Mouse (Mus musculus) left cerebral cortex, adult 18-20 months (tissue): Measurements from ENCODE around the gene Cyp2j9. TPM values are rescaled to one million over a fixed set of nuclear protein-coding genes. Genes with fewer than 3 reads are reported as not detected.
"Not testable (repeated sequence)": the region's sequence is repeated elsewhere in the genome, so short reads cannot be mapped to it uniquely, and the experiment has no call there.

Experiments used
- DNase-seq, 2 experiments: peaks; one replicate each; pipeline ENCODE4 v3.0.0; 2021 to 2022; ENCODE audit warnings: low spot score in 2 of 2, mixed read lengths in 1 of 2
- long read RNA-seq, 2 experiments: library from polyadenylated mRNA; stranded (forward); transcript quantifications; one replicate each; pipeline ENCODE4 v2.0.0; 2021
- total RNA-seq, 2 experiments: library from RNA; stranded (reverse); gene quantifications; 2 replicates each; pipeline ENCODE4 v1.2.3; 2021

Cyp2j9 gene
- total RNA-seq, result 10 to 100 TPM; 26.4 to 27.9 TPM
- long read RNA-seq, experiment 1, transcript Cyp2j9-201 (9 exons, 2,037 nt), result major isoform, 46 of 52 reads
- long read RNA-seq, experiment 1, partial matches to known transcripts, result 2 of 52 reads
- long read RNA-seq, experiment 1, other reads (novel, unspliced or antisense), result 3 of 52 reads
- long read RNA-seq, experiment 2, transcript Cyp2j9-201 (9 exons, 2,037 nt), result major isoform, 24 of 27 reads
- long read RNA-seq, experiment 2, partial matches to known transcripts, result 1 of 27 reads
- long read RNA-seq, experiment 2, other reads (novel, unspliced or antisense), result 1 of 27 reads

DNA sequence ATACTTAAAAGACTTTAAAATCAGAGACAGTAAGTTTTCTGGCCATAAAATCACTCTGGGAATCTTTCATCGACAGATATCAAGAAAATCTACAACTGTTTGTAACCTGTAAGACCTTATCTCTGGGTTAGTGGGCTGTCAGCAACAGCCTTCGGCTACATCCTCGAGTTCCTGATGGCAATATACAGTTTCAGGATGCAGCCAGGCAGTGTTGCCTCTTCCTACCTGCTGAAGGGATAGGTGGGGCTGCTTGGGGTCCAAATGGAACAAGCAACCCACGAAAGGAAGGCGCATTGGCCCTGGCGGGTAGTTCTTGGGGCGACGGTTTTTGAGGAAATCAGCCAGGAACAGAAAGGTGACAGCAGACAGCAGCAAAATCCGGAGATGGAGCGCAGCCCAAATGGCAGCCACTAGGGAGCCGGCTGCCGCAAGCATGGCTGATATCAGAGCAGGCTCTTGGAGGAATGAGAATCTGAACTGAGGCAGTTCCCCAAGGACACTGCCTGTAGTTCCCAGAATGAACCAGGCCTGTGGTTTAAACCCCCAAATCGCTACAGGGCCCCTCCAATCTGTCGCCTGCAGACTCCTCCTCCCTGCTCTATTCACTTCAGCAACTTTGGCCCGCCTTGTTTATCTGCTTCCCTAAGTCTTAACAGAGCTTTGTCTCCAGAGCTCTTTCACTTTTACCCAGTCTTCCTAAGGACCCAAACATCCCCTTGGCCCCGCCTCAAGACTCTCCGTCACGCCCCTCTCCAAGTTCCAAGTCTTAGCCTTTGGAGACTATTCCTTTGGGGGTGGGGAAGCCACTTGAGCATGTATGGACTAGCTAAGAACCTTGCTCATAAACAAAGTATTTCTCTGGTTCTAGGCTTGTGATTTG is at the start of gene Cyp2j9:
TSS of gene Cyp2j9 (minus strand) at position 668 of the 880 bp plus-strand sequence.
- DNase-seq, result no peak

DNA sequence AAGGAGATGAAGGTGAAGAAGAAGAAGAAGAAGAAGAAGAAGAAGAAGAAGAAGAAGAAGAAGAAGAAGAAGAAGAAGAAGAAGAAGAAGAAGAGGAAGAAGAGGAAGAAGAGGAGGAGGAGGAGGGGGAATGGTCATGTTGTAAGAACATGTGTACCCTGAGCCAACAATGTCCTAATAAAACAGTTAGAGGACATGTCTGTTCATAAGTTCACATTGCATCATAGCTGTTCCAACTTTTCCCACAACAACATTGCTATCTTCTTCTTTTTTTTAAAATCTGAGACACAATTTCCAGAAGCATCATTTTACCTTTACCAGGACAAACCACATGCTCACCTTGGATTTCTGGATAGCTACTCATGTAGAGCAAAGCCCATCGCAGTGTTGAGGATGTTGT is 44.1 kb upstream of the Cyp2j9 start:
- no peak for DNase-seq

DNA sequence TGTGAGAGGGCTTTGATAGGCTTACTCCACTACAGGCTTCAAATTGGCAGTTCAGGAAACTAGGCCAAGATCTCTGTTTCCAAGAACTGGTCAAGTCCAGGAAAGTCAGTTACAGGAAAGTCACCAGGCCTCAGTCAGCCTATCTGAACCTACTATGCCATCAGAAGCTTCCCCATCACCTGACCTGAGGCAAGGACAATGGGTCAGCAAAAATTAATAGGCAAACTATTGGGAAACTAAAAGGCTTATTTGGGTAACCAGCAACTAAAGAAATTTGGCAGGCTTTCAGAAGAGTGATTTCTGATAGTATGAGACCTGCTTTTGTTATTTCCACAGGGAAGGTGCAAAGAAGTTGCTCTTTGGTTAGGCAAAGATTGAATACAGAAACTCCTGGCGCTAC is 31.1 kb upstream of the Cyp2j9 start:
- no peak for DNase-seq

DNA sequence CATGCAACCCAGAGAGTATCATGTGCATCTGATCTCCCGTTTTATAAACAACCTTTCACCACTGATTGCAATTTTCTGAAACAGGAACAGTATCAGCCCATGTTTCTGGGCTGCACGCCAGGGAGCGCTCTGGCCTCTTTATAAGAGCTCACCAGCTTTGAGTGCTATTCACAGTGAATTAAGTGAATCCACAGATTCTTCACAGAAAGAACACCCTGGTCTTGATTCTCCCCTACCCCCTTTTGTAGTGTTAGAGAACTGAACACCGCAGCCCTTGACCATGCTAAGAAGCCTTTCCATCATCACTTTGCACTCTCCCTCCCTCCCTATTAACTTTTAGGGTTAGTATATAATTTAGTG is 393 bp upstream of the Cyp2j9 start:
- peak; percentile 61 to 63 for DNase-seq

DNA sequence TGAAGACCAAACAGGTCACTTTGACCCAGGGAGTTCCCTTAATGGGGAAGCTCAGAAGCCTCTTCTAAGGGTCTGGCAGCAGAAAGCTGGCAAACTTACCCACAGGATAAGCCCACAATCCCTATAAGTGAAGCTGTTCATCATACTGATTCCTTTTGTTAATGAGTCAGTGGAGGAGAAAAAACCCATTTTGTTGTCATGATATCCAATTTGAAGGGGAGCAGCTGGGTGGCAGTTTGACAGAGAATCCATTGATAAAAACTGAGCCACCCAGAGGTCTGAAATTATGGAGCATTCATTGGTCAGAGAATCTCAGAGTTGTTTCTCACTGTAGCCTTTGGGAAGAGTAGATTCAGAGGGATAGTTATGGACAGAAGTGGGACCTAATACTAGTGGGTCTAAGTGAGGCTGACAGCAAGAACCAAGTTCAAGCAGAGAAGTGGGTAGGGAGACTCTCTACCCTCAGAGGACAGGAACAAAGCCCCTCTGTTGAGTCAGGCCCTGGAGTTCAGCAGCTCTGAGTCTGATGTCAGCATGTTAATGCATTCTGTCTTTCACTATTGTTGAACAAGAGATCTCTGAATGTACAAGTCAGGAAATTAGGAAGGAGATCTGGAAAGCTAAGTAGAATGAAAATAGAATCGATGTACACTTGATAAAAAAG is 9.8 kb downstream of the Cyp2j9 start:
- no peak for DNase-seq

DNA sequence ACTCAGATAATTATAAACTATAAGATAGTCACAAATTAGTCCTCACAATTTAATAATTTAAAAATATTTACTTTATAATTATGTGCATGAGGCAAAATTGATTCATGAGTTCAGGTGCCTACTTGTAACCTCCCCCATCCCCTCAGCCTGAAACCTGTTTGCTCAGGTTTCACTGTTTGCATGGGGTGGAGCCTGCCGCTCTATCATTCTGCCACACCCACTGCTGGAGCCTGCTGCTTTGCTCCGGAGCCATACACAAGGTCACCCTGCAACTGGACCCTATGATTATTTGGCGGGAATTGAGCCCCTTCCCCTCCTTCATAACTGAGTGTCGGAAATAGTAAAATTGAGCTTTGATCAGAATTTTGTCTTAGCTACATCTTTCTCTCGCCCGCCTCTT is 11.0 kb downstream of the Cyp2j9 start:
- not testable (repeated sequence) for DNase-seq

DNA sequence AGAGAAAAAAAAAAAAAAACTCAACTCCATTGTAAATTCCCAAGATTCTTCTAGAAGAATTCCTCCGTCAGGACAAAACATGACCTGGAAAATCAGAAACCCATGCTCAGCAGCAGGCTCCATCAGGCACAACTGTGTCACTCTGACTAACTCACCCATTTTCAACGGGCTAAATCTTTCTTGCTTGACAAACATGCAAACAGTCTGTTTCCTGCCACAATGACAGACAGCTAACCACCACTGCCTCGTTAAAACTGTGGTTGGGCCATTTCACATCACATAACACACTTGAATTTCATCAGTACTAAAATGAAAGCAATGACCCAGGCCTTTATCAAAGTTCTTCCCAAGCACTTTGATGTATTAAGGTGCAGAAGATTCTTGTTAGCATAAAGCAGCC is 21.9 kb downstream of the Cyp2j9 start:
- DNase-seq, result no peak

DNA sequence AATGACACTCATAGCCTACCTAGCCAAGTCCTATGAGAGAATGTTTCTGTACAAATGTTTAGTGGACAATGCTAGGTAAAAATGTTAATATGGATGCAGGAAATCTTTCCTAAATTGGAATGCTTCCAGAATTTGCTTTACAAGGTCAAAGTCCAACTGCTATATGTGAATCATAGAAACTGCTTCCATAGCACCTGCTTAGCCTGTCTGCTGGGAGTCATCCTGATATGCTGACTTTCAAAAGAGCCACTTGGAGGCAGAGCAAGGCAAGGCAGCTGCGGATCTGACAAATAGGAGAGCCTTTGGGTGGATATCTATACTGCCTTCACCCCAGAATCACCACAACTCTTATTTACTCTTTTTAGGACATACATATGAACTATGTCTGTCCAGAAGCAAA is 23.4 kb downstream of the Cyp2j9 start:
- DNase-seq, result no peak

DNA sequence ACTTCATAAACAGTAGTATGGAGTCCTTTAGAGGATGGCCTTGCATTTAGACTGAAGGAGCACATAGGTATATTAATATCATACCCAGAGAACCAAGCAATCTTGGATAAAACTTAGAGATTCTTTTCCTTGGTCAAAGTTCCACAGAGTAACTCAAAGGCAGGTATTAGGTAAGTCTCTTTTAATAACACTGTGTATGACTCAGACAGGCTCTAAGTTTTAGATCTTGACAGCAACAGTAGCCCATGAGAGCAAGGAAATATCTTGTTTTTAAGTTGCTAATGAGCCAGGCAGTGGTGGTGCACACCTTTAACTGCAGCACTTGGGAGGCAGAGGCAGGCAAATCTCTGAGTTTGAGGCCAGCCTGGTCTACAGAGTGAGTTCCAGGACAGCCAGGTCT is 25.6 kb downstream of the Cyp2j9 start:
- no peak for DNase-seq

DNA sequence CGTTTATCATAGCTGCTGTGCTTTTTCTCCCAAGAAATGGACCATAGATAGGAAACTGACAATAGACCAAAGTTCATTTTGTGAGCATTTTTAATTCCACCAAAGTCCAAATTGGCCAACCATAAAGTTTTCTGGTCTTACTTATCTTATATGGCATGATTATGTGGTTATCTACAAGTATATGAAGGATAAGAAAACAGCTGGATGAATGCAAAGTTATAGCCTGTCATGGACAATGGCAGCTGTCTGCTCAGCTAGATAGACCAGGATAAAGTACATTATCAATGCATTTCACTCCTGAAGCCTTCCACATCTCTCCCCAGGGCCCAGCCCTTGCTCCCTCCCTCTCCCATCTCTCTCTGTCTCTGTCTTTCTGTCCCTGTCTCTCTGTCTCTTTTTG is 30.9 kb downstream of the Cyp2j9 start:
- DNase-seq, result no peak

DNA sequence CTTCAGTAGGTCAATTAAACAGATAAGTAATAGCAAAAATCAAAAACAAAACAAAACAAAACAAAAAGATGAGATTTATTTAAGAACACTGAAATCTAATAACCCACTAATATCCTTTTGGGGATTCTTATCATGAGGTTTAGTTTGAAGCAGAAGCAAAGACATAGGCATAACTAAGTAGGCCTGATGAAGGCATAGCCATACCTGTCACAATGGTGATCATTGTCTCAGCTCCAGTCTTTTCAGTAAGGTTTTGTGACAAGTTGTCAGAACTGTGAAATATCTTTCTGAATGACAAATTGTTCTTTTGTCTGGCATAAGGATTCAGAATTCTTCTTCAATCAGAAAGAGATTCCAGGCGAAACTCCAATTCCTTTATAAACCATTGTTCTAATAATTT is 31.6 kb downstream of the Cyp2j9 start:
- no peak for DNase-seq

DNA sequence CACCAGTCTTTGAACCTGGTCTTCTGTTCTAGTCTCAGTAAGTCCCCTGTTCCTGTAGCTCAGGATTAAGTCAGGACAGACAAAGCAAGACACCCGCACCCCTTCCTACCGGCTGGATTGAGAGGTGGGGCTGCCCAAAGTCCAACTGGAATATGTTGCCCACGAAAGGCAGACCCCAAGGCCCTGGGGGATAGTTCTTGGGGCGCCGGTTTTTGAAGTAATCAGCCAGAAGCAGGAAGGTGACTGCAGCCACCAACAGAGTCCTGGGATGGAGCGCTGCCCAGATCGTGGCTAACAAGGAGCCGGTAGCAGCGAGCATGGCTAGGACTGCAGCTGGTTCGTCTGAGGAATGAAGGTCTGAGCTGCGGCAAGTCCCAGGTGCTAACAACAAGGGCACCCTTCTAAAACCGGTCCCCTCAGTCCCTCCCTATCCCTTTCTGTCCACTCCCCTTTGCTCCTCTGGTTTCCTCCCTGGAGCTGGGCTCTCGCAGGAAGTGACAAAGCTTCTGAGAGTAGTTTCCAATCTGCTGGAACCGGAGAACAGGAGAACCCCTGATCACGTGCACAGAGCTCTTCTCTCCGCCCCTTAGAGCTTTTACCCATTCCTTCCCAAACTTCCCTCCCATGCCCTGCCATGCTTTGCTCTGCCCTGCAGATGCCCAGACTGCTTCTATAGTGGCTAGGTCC is 38.1 kb downstream of the Cyp2j9 start, which contains the start of gene Cyp2j6:
TSS of gene Cyp2j6 (minus strand) at position 529 of the 687 bp plus-strand sequence.
- DNase-seq, result peak; percentile 31 to 40

DNA sequence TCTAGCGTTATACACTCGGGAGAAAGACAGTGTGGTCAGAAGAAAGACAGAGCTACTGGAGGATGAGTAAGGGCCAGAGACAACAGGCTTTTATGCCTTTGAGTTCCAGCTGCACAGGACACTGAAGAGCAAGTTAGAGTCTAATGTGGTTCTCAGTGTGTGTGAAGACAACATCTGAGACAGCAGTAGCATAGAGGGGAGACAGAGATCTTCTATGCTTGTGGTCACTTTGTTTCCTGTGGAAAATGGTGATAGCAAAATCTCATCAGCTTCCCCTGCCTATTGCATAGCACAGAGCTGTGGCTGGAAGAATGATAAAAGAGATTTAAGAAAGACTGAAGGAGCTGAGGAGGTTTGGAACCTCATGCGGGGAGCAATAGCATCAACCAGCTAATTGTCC is 39.8 kb downstream of the Cyp2j9 start:
- DNase-seq, result no peak

DNA sequence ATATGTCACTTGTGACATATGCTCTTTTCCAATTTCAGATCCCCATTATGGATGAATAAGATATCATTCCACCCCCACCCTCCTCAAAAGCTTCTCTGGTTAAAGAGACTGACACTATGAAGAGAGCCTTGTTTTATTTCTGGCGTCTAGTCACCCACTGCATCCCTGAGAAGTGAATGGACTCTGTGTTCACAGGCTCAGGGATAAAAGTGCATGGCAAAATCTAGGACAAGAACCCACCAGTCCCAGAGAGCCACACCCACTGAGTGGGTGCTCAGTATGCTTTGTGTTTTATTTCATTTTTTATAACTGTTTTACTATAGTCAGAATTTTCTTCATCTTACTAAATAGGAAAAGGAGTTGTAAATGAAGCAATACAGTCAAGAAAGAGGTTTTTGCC is 45.4 kb downstream of the Cyp2j9 start:
- peak; percentile 9 to 47 for DNase-seq

DNA sequence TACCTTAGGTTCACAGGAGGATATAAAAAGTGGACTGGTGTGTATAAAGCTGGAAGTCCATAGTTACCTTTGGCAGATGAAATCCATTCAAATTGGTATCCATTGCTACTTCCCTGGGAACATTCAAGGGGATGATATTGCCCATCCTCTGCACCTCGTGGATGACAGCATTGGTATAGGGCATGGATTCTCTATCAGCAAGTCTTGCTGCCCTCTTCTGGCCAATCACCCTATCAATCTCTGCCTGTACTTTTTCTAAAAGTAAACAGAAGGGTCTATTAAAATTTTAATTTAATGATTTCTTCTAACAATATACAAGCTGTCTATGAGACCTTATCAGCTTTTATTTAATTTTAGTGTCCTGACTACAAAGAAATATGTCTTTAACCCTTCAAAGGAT is 65.6 kb downstream of the Cyp2j9 start:
- DNase-seq, result peak; percentile 7 to 13

DNA sequence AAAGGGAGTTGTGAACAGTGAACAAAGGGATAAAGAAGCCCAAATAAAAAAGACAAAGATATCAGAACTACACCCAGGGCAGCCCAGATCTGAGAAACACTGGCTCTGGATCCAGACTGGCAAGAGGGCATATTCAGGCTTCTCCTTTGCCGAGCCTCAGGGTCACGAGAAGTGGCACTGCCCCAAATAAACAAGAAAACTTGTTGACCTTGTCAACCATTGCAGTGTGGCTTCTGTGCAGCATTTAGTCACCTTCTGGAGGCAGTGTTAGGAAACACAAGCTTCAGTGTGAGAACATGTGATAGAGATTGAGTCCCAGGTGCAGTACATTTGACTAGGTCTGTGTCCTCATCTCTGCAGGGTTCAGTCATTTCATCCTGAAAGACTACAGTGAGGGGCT is 69.1 kb downstream of the Cyp2j9 start:
- DNase-seq, result no peak

Other genes starting within 250 kb of the Cyp2j9 start
- under 1 TPM; 0.16 to 0.19 TPM for gene Cyp2j11, start 242.9 kb downstream of the Cyp2j9 start, total RNA-seq
- gene Cyp2j8, start 84.2 kb downstream of the Cyp2j9 start, total RNA-seq, result under 1 TPM in 1 of 2 experiments, not detected in 1; 0.23 TPM
- gene Cyp2j6, start 37.9 kb downstream of the Cyp2j9 start, total RNA-seq, result 10 to 100 TPM; 14.6 to 15.6 TPM
- not detected for gene Cyp2j5, start 72.6 kb upstream of the Cyp2j9 start, total RNA-seq
- gene Gm12695, start 193.6 kb upstream of the Cyp2j9 start, total RNA-seq, result not detected